22 mouse cellular contexts compared by ENCODE assay signal in the genomic region with DNA sequence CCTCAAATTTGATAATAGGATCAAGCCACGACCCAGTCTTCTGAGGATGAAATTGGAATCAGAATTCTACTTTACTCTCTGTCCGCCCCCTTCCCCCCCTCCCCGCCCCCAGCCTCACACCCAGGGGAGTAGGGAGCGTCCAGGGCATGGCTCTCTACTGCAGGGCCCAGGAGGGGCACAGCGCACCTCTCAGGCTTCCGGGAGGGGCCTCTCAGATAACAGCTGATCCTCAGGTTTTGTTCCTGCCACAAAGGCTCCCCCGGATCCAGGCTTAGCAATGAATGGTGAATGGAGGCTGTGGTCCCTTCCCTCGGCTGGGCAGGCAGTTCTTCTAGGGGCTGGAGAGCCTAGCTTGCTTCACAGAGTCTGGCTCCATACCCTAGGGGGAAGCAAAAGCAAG. TPM values are rescaled to one million over a fixed set of nuclear protein-coding genes. Genes with fewer than 3 reads are reported as not detected.
DNase-seq lines count a peak whose midpoint lies in the region; ATAC-seq and TF ChIP-seq lines count a peak whose summit lies in the region.
"Had no signal": no experiment of that assay in that cellular context is flagged by ENCODE, and none has a peak within 500 bp of the region (broad histone marks: within the 10 kb centered on the region; RNA-seq: fewer than 3 reads in every experiment).

No protein-coding gene starts in this region.

- H3K36me3 ChIP-seq in hindbrain, embryonic 10.5 days, result no peaks in the 10 kb centered on the region
- no peaks in the 10 kb centered on the region for H3K36me3 ChIP-seq in hindbrain, embryonic 13.5 days
- H3K36me3 ChIP-seq in lung, embryonic 16.5 days (ENCODE audit: control insufficient read depth, insufficient read depth, low read length), result no peaks in the 10 kb centered on the region
- H3K36me3 ChIP-seq in E14TG2a.4 (ENCODE audit: insufficient read depth, low read length) (no peaks in the 10 kb centered on the region), ES-E14 (ENCODE audit: control insufficient read depth, insufficient read depth, low read length, poor library complexity, severe bottlenecking) (no peaks in the 10 kb centered on the region)
- H3K36me3 ChIP-seq: embryonic facial prominence, embryonic 10.5 days; heart, embryonic 13.5 days had no signal

- no peak for DNase-seq in hindbrain, embryonic 10.5 days (ENCODE audit: low spot score)
- DNase-seq in lung, postnatal 14 days, result no peak
- no peak for DNase-seq in ES-E14 (ENCODE audit: low read depth, low spot score)
- no peak for DNase-seq in kidney, postnatal 14 days
- DNase-seq in kidney, postnatal 25 days, result no peak
- DNase-seq: adrenal gland, adult 8-10 months; adrenal gland, postnatal 36 days; cerebellum, adult 2 months; cerebellum, postnatal 10 days; forebrain, postnatal 0 days; gastrocnemius, adult 2 months; gastrocnemius, postnatal 25 days; heart, postnatal 4 days had no signal

- ATAC-seq in hindbrain, embryonic 13.5 days (ENCODE audit: low FRiP score), result no peak
- no peak for ATAC-seq in lung, embryonic 16.5 days (ENCODE audit: low read depth)
- ATAC-seq: forebrain, embryonic 13.5 days; forebrain, postnatal 0 days had no signal

- H3K9me3 ChIP-seq in hindbrain, embryonic 10.5 days, result no peaks in the 10 kb centered on the region
- no peaks in the 10 kb centered on the region for H3K9me3 ChIP-seq in hindbrain, embryonic 13.5 days
- H3K9me3 ChIP-seq in lung, embryonic 16.5 days (ENCODE audit: control insufficient read depth, low read length), result no peaks in the 10 kb centered on the region
- no peaks in the 10 kb centered on the region for H3K9me3 ChIP-seq in E14TG2a.4 (ENCODE audit: low read length)
- H3K9me3 ChIP-seq in ES-E14 (ENCODE audit: control insufficient read depth, insufficient read depth, low read depth, low read length), result no peaks in the 10 kb centered on the region
- H3K9me3 ChIP-seq: embryonic facial prominence, embryonic 10.5 days; forebrain, embryonic 13.5 days; heart, embryonic 13.5 days had no signal

- 11% methylated on average over 8 of the region's 8 CpGs for WGBS in hindbrain, embryonic 10.5 days
- WGBS in hindbrain, embryonic 13.5 days, result 11% methylated on average over 8 of the region's 8 CpGs
- WGBS in lung, embryonic 16.5 days, result 35% methylated on average over 8 of the region's 8 CpGs

- no peak overlapping the region for H3K4me2 ChIP-seq in hindbrain, embryonic 13.5 days
- H3K4me2 ChIP-seq in lung, embryonic 16.5 days (ENCODE audit: low read depth, low read length), result no peak overlapping the region
- H3K4me2 ChIP-seq: forebrain, embryonic 13.5 days; heart, embryonic 13.5 days; hindbrain, embryonic 14.5 days had no signal

- H3K27ac ChIP-seq in hindbrain, embryonic 10.5 days, result peak overlapping the region; percentile 73
- no peak overlapping the region for H3K27ac ChIP-seq in hindbrain, embryonic 13.5 days
- H3K27ac ChIP-seq in lung, embryonic 16.5 days (ENCODE audit: low read length), result peak overlapping the region; percentile 19; the same call in 1 of the 2 replicates
- H3K27ac ChIP-seq in ES-E14 (ENCODE audit: insufficient read depth, low read depth, low read length, poor library complexity, severe bottlenecking), result peak overlapping the region; percentile 100
- H3K27ac ChIP-seq: embryonic facial prominence, embryonic 10.5 days; forebrain, embryonic 13.5 days; gastrocnemius, adult 2 months; heart, embryonic 13.5 days; hindbrain, embryonic 14.5 days had no signal

- H3K27me3 ChIP-seq in hindbrain, embryonic 10.5 days (ENCODE audit: insufficient read depth, poor library complexity, severe bottlenecking), result peaks cover 81% of the 10 kb centered on the region
- peaks cover 58% of the 10 kb centered on the region for H3K27me3 ChIP-seq in hindbrain, embryonic 13.5 days
- H3K27me3 ChIP-seq in lung, embryonic 16.5 days (ENCODE audit: control insufficient read depth, insufficient read depth, low read depth, low read length), result peaks cover 4% of the 10 kb centered on the region
- H3K27me3 ChIP-seq in E14TG2a.4 (ENCODE audit: insufficient read depth, low read length), result no peaks in the 10 kb centered on the region

- in situ Hi-C loops in ES-E14 (cut with MboI; ENCODE audit: low sequenced_read_pairs in 2 of 2, unreplicated experiment in 2 of 2), result loop anchor here in 1 of 2 experiments (10.0 kb wide), 1 partner anchor 280 kb away; no protein-coding TSS in a partner anchor

- H3K4me3 ChIP-seq in hindbrain, embryonic 10.5 days, result no peak overlapping the region
- no peak overlapping the region for H3K4me3 ChIP-seq in hindbrain, embryonic 13.5 days
- no peak overlapping the region for H3K4me3 ChIP-seq in lung, embryonic 16.5 days (ENCODE audit: low read length)
- H3K4me3 ChIP-seq in E14TG2a.4 (replicated peaks; ENCODE audit: low read length) (peak overlapping the region; percentile 78), ES-E14 (ENCODE audit: insufficient read depth in 1 of 2, low read depth in 1 of 2, low read length in 2 of 2, poor library complexity in 1 of 2, severe bottlenecking in 1 of 2) (peak overlapping the region; percentile 21 to 50)
- H3K4me3 ChIP-seq: embryonic facial prominence, embryonic 10.5 days; forebrain, embryonic 13.5 days; gastrocnemius, adult 2 months; heart, embryonic 13.5 days had no signal

- H3K9ac ChIP-seq in hindbrain, embryonic 13.5 days, result no peak overlapping the region
- H3K9ac ChIP-seq in lung, embryonic 16.5 days (ENCODE audit: low read length), result no peak overlapping the region
- H3K9ac ChIP-seq in ES-E14 (ENCODE audit: insufficient read depth, low read depth, low read length, poor library complexity, severe bottlenecking), result peak overlapping the region; percentile 84
- H3K9ac ChIP-seq: forebrain, embryonic 13.5 days; forebrain, postnatal 0 days; heart, embryonic 13.5 days; hindbrain, embryonic 14.5 days had no signal

- no peak for TF ChIP-seq CTCF in E14TG2a.4 (conservative IDR thresholded peaks at IDR 0.05; ENCODE audit: low read length)

- H3K4me1 ChIP-seq in hindbrain, embryonic 10.5 days (replicated peaks), result peaks cover 70% of the 10 kb centered on the region
- H3K4me1 ChIP-seq in hindbrain, embryonic 13.5 days (replicated peaks), result peaks cover 29% of the 10 kb centered on the region
- peaks cover 54% of the 10 kb centered on the region for H3K4me1 ChIP-seq in lung, embryonic 16.5 days (replicated peaks; ENCODE audit: control insufficient read depth, insufficient read depth, low read length)
- H3K4me1 ChIP-seq in E14TG2a.4 (replicated peaks; ENCODE audit: low read depth, low read length) (peaks cover 72% of the 10 kb centered on the region), ES-E14 (ENCODE audit: control insufficient read depth in 2 of 2, insufficient read depth in 2 of 2, low read length in 2 of 2, poor library complexity in 1 of 2) (peaks cover 11 to 27% of the 10 kb centered on the region in 2 experiments; a peak in 3 of 4 replicates)

TF ChIP-seq in ES-E14, 5 proteins besides CTCF, POLR2A, EP300 and RAD21:
- TF ChIP-seq ZNF384 (IDR thresholded peaks at IDR 0.05; ENCODE audit: low read depth, low read length), result no peak
- no peak for TF ChIP-seq ZC3H11A (IDR thresholded peaks at IDR 0.05; ENCODE audit: borderline replicate concordance, low read depth, low read length)
- TF ChIP-seq HCFC1 (IDR thresholded peaks at IDR 0.05; ENCODE audit: borderline replicate concordance, insufficient read depth, low read length), result no peak

RNA-seq across cellular contexts. Expression of a gene that starts 15.9 kb away (rescaled TPM):
- 3.3 and 4.4 TPM in 2 replicates for polyA plus RNA-seq in hindbrain, embryonic 10.5 days (2016; fragmentation: Nextera tagmentation; extraction: Ambion mirVana)
- 1.5 and 1.8 TPM in 2 replicates for polyA plus RNA-seq in hindbrain, embryonic 13.5 days (2015; fragmentation: Nextera tagmentation; extraction: Ambion mirVana)
- 11.6 and 11.8 TPM in 2 replicates for polyA plus RNA-seq in lung, embryonic 16.5 days (2015; fragmentation: Nextera tagmentation; extraction: Ambion mirVana)
- 256 and 507 TPM in 2 replicates for total RNA-seq in ES-E14 (2012; rRNA removed)

RNA-seq across cellular contexts. Expression of a gene that starts 45.8 kb away (rescaled TPM):
- polyA plus RNA-seq in hindbrain, embryonic 10.5 days (2016; fragmentation: Nextera tagmentation; extraction: Ambion mirVana), result 1.7 and 4.3 TPM in 2 replicates
- 1.4 TPM in 2 replicates for polyA plus RNA-seq in hindbrain, embryonic 13.5 days (2015; fragmentation: Nextera tagmentation; extraction: Ambion mirVana)
- polyA plus RNA-seq in lung, embryonic 16.5 days (2015; fragmentation: Nextera tagmentation; extraction: Ambion mirVana), result 17.7 and 18.0 TPM in 2 replicates
- total RNA-seq in ES-E14 (2012; rRNA removed), result 1.7 and 2.3 TPM in 2 replicates
- total RNA-seq: granulocyte monocyte progenitor cell, adult 5-6 weeks; MEL had no signal

Comparison
In these comparisons a context has a peak if more than half of its experiments do, and no peak if none do; other contexts are left out.
1. H3K4me3 ChIP-seq: peak in E14TG2a.4 (single experiment) and ES-E14 (2 of 2); none in hindbrain, embryonic 10.5 days (single experiment), hindbrain, embryonic 13.5 days (single experiment) and lung, embryonic 16.5 days (single experiment).